Mouse (Mus musculus) heart, adult 18-20 months (tissue): ENCODE measurements at regions not wholly inside any gene's neighbourhood (a gene's known extent, or its start where the extent isn't known, plus 50 kb on each side); places are given as distances from the start of the nearest gene placed in this dataset.

Source experiments
- DNase-seq, 2 experiments: peaks; one replicate each; pipeline ENCODE4 v3.0.0; 2021 to 2022; ENCODE audit warnings: mixed read lengths in 1 of 2
- microRNA-seq, 2 experiments: library from miRNA; unstranded; fragments of <30 nt; microRNA quantifications; one replicate each; pipeline ENCODE4 v1.2.0; 2022

- no peak for DNase-seq
These were observed 53.8 kb downstream of the Ch25h start for GRCm38 (mm10) chr19:34421171-34421570.

GRCm38 (mm10) chr19:34420293-34420792 is 54.6 kb downstream of the Ch25h start:
- DNase-seq: peak in 1 of 2 experiments; percentile 11

GRCm38 (mm10) chr19:34407176-34407575 is 67.8 kb downstream of the Ch25h start:
- DNase-seq: no peak

- no peak for DNase-seq
These were observed 68.3 kb downstream of the Ch25h start for GRCm38 (mm10) chr19:34406710-34407109.

- DNase-seq: peak in 1 of 2 experiments; percentile 39
These were observed 78.7 kb downstream of the Ch25h start for GRCm38 (mm10) chr19:34396276-34396675.

GRCm38 (mm10) chr19:34389940-34390339 is 85.0 kb downstream of the Ch25h start:
- DNase-seq: peak in 1 of 2 experiments; percentile 52

- peak; percentile 37 to 63 for DNase-seq
These were observed 92.1 kb downstream of the Fas start for GRCm38 (mm10) chr19:34382551-34382950.

Small RNAs in the stretch of these regions (microRNA-seq; reads per million reads assigned to microRNA genes)
- gene Gm23060: 0 reads per million in 2 experiments
